Comparison of ENCODE assay signal across 19 mouse cellular contexts in the genomic region with DNA sequence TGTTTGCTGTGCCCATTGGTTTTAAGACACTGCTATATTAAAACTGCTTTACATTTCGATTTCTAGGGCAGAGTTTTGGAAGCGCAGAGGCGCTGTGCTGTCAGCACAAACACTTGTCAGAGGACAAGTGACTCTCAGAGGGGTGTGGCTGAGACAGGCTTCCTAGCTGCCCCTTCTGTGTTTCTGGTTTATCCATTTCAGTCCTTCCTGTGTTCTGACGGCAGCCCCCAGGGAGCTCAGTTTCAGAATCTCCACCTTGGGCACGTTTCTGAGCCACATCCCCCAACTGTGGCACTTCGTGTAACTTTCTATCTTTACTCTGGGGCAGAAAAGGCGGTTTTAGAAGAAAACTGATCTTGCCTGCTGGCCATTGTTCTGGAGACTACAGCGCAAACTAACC. TPM values are rescaled to one million over a fixed set of nuclear protein-coding genes. Genes with fewer than 3 reads are reported as not detected.
DNase-seq lines count a peak whose midpoint lies in the region; ATAC-seq and TF ChIP-seq lines count a peak whose summit lies in the region.
"Had no signal": no experiment of that assay in that cellular context is flagged by ENCODE, and none has a peak within 500 bp of the region (broad histone marks: within the 10 kb centered on the region; RNA-seq: fewer than 3 reads in every experiment).

No protein-coding gene starts in this region.

- H3K27me3 ChIP-seq in heart, adult 2 months (ENCODE audit: control insufficient read depth, insufficient read depth, low read length): no peaks in the 10 kb centered on the region
- no peaks in the 10 kb centered on the region for H3K27me3 ChIP-seq in embryonic facial prominence, embryonic 14.5 days (replicated peaks; ENCODE audit: control insufficient read depth, insufficient read depth, low read length)
- no peaks in the 10 kb centered on the region for H3K27me3 ChIP-seq in heart, embryonic 15.5 days
- H3K27me3 ChIP-seq: intestine, embryonic 15.5 days; limb, embryonic 15.5 days; liver, embryonic 15.5 days had no signal

- intact Hi-C loops in heart, adult 2 months (cut with DNase I): no loop called here

- H3K36me3 ChIP-seq in heart, adult 2 months (ENCODE audit: control insufficient read depth, insufficient read depth, low read length): no peaks in the 10 kb centered on the region
- no peaks in the 10 kb centered on the region for H3K36me3 ChIP-seq in embryonic facial prominence, embryonic 14.5 days (ENCODE audit: control insufficient read depth, insufficient read depth, low read length)
- H3K36me3 ChIP-seq in heart, embryonic 15.5 days: no peaks in the 10 kb centered on the region
- H3K36me3 ChIP-seq: intestine, embryonic 15.5 days; limb, embryonic 15.5 days; liver, embryonic 15.5 days; midbrain, embryonic 12.5 days had no signal

- H3K4me3 ChIP-seq in heart, adult 2 months: no peak overlapping the region
- H3K4me3 ChIP-seq in embryonic facial prominence, embryonic 14.5 days (ENCODE audit: low read depth, low read length): no peak overlapping the region
- no peak overlapping the region for H3K4me3 ChIP-seq in heart, embryonic 15.5 days
- H3K4me3 ChIP-seq: intestine, embryonic 15.5 days; limb, embryonic 15.5 days; liver, embryonic 15.5 days; midbrain, embryonic 12.5 days had no signal

- TF ChIP-seq CTCF in heart, adult 2 months (IDR thresholded peaks at IDR 0.05): no peak

- ATAC-seq in embryonic facial prominence, embryonic 14.5 days (ENCODE audit: low read depth): no peak
- no peak for ATAC-seq in heart, embryonic 15.5 days (replicated peaks; ENCODE audit: insufficient number of reproducible peaks, insufficient read depth, low FRiP score, low read depth)
- ATAC-seq: intestine, embryonic 15.5 days; lung, postnatal 0 days had no signal

- no peak for TF ChIP-seq EP300 in heart, adult 2 months (IDR thresholded peaks at IDR 0.05; ENCODE audit: insufficient read depth, low read depth, low read length)

- no peaks in the 10 kb centered on the region for H3K79me2 ChIP-seq in heart, adult 2 months (replicated peaks; ENCODE audit: control insufficient read depth, insufficient read depth, low read length)

- H3K4me2 ChIP-seq in embryonic facial prominence, embryonic 14.5 days (ENCODE audit: low read depth, low read length): no peak overlapping the region
- peak overlapping the region; percentile 52 for H3K4me2 ChIP-seq in heart, embryonic 15.5 days
- H3K4me2 ChIP-seq: hindbrain, embryonic 14.5 days; intestine, embryonic 15.5 days; limb, embryonic 15.5 days; liver, embryonic 15.5 days; midbrain, embryonic 12.5 days had no signal

- peaks cover 10% of the 10 kb centered on the region for H3K4me1 ChIP-seq in heart, adult 2 months (ENCODE audit: control insufficient read depth, insufficient read depth, low read length)
- H3K4me1 ChIP-seq in embryonic facial prominence, embryonic 14.5 days (ENCODE audit: control insufficient read depth, insufficient read depth, low read length): peaks cover 5% of the 10 kb centered on the region; the same call in 1 of the 2 replicates
- peaks cover 11% of the 10 kb centered on the region for H3K4me1 ChIP-seq in heart, embryonic 15.5 days (replicated peaks)
- H3K4me1 ChIP-seq: liver, embryonic 15.5 days; midbrain, embryonic 12.5 days had no signal

- no peaks in the 10 kb centered on the region for H3K9me3 ChIP-seq in embryonic facial prominence, embryonic 14.5 days (ENCODE audit: control insufficient read depth, low read length)
- H3K9me3 ChIP-seq in heart, embryonic 15.5 days (replicated peaks): no peaks in the 10 kb centered on the region
- H3K9me3 ChIP-seq: intestine, embryonic 15.5 days; limb, embryonic 15.5 days; liver, embryonic 15.5 days; midbrain, embryonic 12.5 days had no signal

- WGBS in heart, adult 2 months: 25% methylated on average over 8 of the region's 8 CpGs
- WGBS in embryonic facial prominence, embryonic 14.5 days: 42% methylated on average over 8 of the region's 8 CpGs
- 23% methylated on average over 8 of the region's 8 CpGs for WGBS in heart, embryonic 15.5 days

- H3K27ac ChIP-seq in heart, adult 2 months: peak overlapping the region; percentile 1; the same call in 1 of the 2 replicates
- H3K27ac ChIP-seq in embryonic facial prominence, embryonic 14.5 days (replicated peaks; ENCODE audit: low read depth, low read length): no peak overlapping the region
- no peak overlapping the region for H3K27ac ChIP-seq in heart, embryonic 15.5 days
- H3K27ac ChIP-seq: hindbrain, embryonic 14.5 days; intestine, embryonic 15.5 days; limb, embryonic 15.5 days; liver, embryonic 15.5 days; midbrain, embryonic 12.5 days had no signal

- TF ChIP-seq POLR2A in heart, adult 2 months (IDR thresholded peaks at IDR 0.05; ENCODE audit: insufficient read depth, low read depth, low read length): no peak

- DNase-seq in heart, adult 2 months: peak; percentile 36 to 53
- no peak for DNase-seq in heart, postnatal 4 days
- DNase-seq in kidney, postnatal 14 days: peak; percentile 36
- no peak for DNase-seq in kidney, adult 18-20 months
- peak; percentile 34 for DNase-seq in embryonic facial prominence, embryonic 14.5 days (ENCODE audit: low spot score)
- DNase-seq in adrenal gland, postnatal 10 days: no peak
- no peak for DNase-seq in cerebellum, adult 18-20 months
- DNase-seq: B cell, adult 2 months; cerebellum, adult 9-11 months; thymus, postnatal 14 days had no signal

- no peak overlapping the region for H3K9ac ChIP-seq in heart, adult 2 months (ENCODE audit: low read depth, low read length)
- H3K9ac ChIP-seq in embryonic facial prominence, embryonic 14.5 days (ENCODE audit: low read depth, low read length): no peak overlapping the region
- H3K9ac ChIP-seq in heart, embryonic 15.5 days: no peak overlapping the region
- H3K9ac ChIP-seq: hindbrain, embryonic 14.5 days; intestine, embryonic 15.5 days; limb, embryonic 15.5 days; liver, embryonic 15.5 days; midbrain, embryonic 12.5 days had no signal

RNA-seq across cellular contexts. Expression of a gene that starts 12.5 kb away (rescaled TPM):
- 1 to 10 TPM; 5.7 to 8.2 TPM for total RNA-seq in heart, adult 2 months (2021)
- 3.7 and 7.3 TPM in 2 replicates for polyA plus RNA-seq in heart, adult 2 months (2012; rRNA removed)
- total RNA-seq in heart, postnatal 4 days (2021): 1 to 10 TPM; 2.5 to 3.4 TPM
- polyA plus RNA-seq in embryonic facial prominence, embryonic 14.5 days (2014; fragmentation: Nextera tagmentation; extraction: Ambion mirVana): 11.2 and 12.3 TPM in 2 replicates
- 9.5 and 10.2 TPM in 2 replicates for polyA plus RNA-seq in heart, embryonic 15.5 days (2015; fragmentation: Nextera tagmentation; extraction: Ambion mirVana)
- 10 to 100 TPM; 14.5 to 15.9 TPM for total RNA-seq in adrenal gland, postnatal 10 days (2021)
- total RNA-seq: megakaryocyte progenitor cell, adult 5-6 weeks; monocyte, adult 5-6 weeks had no signal

Comparison
In these comparisons a context has a peak if more than half of its experiments do, and no peak if none do; other contexts are left out.
1. DNase-seq: peak in heart, adult 2 months (2 of 2), kidney, postnatal 14 days (single experiment) and embryonic facial prominence, embryonic 14.5 days (single experiment); none in heart, postnatal 4 days (single experiment), kidney, adult 18-20 months (single experiment), adrenal gland, postnatal 10 days (single experiment) and cerebellum, adult 18-20 months (0 of 2).